Mouse (Mus musculus) hindbrain, embryonic 11.5 days (tissue): ENCODE measurements around the gene Il17d. TPM values are rescaled to one million over a fixed set of nuclear protein-coding genes. Genes with fewer than 3 reads are reported as not detected.

Experiments used
- ATAC-seq: fragments of 200-750 bp; cut with Nextera tagmentation; 2 replicates; pipeline ENCODE4 v1.8.0; 2017; ENCODE audit warnings: mild to moderate bottlenecking, moderate TSS enrichment, moderate library complexity; ENCODE audit not compliant: low FRiP score
- DNase-seq: peaks from one replicate; pipeline ENCODE4 v3.0.0-alpha.2; 2015; ENCODE audit warnings: low spot score
- H3K27ac ChIP-seq: fragments of 300-500 bp; sonication (generic); 2 replicates; pipeline ENCODE4 v1.5.1; 2014; ENCODE audit warnings: mild to moderate bottlenecking, low read depth, low read length
- H3K27me3 ChIP-seq: fragments of 300-500 bp; sonication (generic); 2 replicates; pipeline ENCODE4 v1.6.1; 2014; ENCODE audit warnings: mild to moderate bottlenecking, low read length, moderate library complexity, mixed read lengths; ENCODE audit not compliant: control insufficient read depth, insufficient read depth
- H3K36me3 ChIP-seq: fragments of 300-500 bp; sonication (generic); 2 replicates; pipeline ENCODE4 v1.6.1; 2014; ENCODE audit warnings: mild to moderate bottlenecking, low read length, moderate library complexity, mixed read lengths; ENCODE audit not compliant: control insufficient read depth, insufficient read depth
- H3K4me1 ChIP-seq: fragments of 300-500 bp; sonication (generic); replicated peaks from 2 replicates; pipeline ENCODE4 v1.6.1; 2014; ENCODE audit warnings: low read length, mixed read lengths; ENCODE audit not compliant: control insufficient read depth, insufficient read depth
- H3K4me2 ChIP-seq: fragments of 300-500 bp; sonication (generic); replicated peaks from 2 replicates; pipeline ENCODE4 v1.6.1; 2014; ENCODE audit warnings: mild to moderate bottlenecking, low read depth, low read length
- H3K4me3 ChIP-seq: fragments of 300-500 bp; sonication (generic); 2 replicates; pipeline ENCODE4 v1.5.1; 2014; ENCODE audit warnings: low read depth, low read length
- H3K9ac ChIP-seq: fragments of 300-500 bp; sonication (generic); 2 replicates; pipeline ENCODE4 v1.6.1; 2014; ENCODE audit warnings: low read depth, low read length
- H3K9me3 ChIP-seq: fragments of 300-500 bp; sonication (generic); 2 replicates; pipeline ENCODE4 v1.6.1; 2016; ENCODE audit warnings: low read length; ENCODE audit not compliant: control insufficient read depth
- WGBS: fragments of 180-500 bp; shearing (Covaris S2); extraction: QIAGEN DNeasy Blood & Tissue Kit; methylation state at CpG from one replicate; pipeline ENCODE4 v1.1.7; 2014; 5-methylcytosine and 5-hydroxymethylcytosine counted together
- polyA plus RNA-seq: library from polyadenylated mRNA; unstranded; fragments of >200 nt; fragmentation: Nextera tagmentation; extraction: Ambion mirVana; gene quantifications from 2 replicates; pipeline ENCODE4 v1.2.1, GENCODE M21; 2014

Il17d gene
- polyA plus RNA-seq, 1 experiment from 2014 or later, result 0.57 TPM

GRCm38 (mm10) chr14:57517001-57517400 is 7.6 kb upstream of the Il17d start:
- Histone ChIP-seq H3K4me2 (no peak overlapping the region), H3K9ac (no peak overlapping the region), H3K4me3 (no peak overlapping the region), H3K27ac (no peak overlapping the region), H3K27me3 (no peaks in the 10 kb centered on the region), H3K36me3 (no peaks in the 10 kb centered on the region), H3K4me1 (no peaks in the 10 kb centered on the region), H3K9me3 (no peaks in the 10 kb centered on the region)
- DNase-seq, result no peak
- no peak for ATAC-seq
- WGBS, result 87% methylated on average over 7 of the region's 7 CpGs

GRCm38 (mm10) chr14:57523762-57524161 is 815 bp upstream of the Il17d start:
- Histone ChIP-seq H3K9me3 (no peaks in the 10 kb centered on the region), H3K36me3 (no peaks in the 10 kb centered on the region), H3K4me2 (no peak overlapping the region), H3K27me3 (peaks cover 2% of the 10 kb centered on the region), H3K27ac (no peak overlapping the region), H3K4me3 (no peak overlapping the region), H3K9ac (no peak overlapping the region), H3K4me1 (no peaks in the 10 kb centered on the region)
- WGBS, result 89% methylated on average over 9 of the region's 9 CpGs
- DNase-seq (no peak), ATAC-seq (no peak)

- peak overlapping the region; percentile 94 for H3K4me2 ChIP-seq
- peak overlapping the region; percentile 73 for H3K4me3 ChIP-seq
- no peaks in the 10 kb centered on the region for H3K9me3 ChIP-seq
- peaks cover 2% of the 10 kb centered on the region for H3K27me3 ChIP-seq
- peak; percentile 64 for DNase-seq
- peak; percentile 91 for ATAC-seq
- no peaks in the 10 kb centered on the region for H3K4me1 ChIP-seq
- peak overlapping the region; percentile 68 for H3K9ac ChIP-seq
- no peaks in the 10 kb centered on the region for H3K36me3 ChIP-seq
- WGBS, result 2% methylated on average over 36 of the region's 60 CpGs
- H3K27ac ChIP-seq, result no peak overlapping the region
Observed at GRCm38 (mm10) chr14:57525388-57526049, 942 bp downstream of the Il17d start.

GRCm38 (mm10) chr14:57526050-57526623 is 1.6 kb downstream of the Il17d start:
- Histone ChIP-seq H3K27me3 (peaks cover 2% of the 10 kb centered on the region), H3K4me1 (no peaks in the 10 kb centered on the region), H3K9me3 (no peaks in the 10 kb centered on the region), H3K27ac (no peak overlapping the region), H3K9ac (no peak overlapping the region), H3K4me3 (peak overlapping the region; percentile 73), H3K4me2 (peak overlapping the region; percentile 94), H3K36me3 (no peaks in the 10 kb centered on the region)
- DNase-seq (no peak), ATAC-seq (no peak)
- 60% methylated on average over 10 of the region's 10 CpGs for WGBS

GRCm38 (mm10) chr14:57527122-57527521 is 2.5 kb downstream of the Il17d start:
- Histone ChIP-seq H3K36me3 (no peaks in the 10 kb centered on the region), H3K27me3 (peaks cover 2% of the 10 kb centered on the region), H3K27ac (no peak overlapping the region), H3K9me3 (no peaks in the 10 kb centered on the region), H3K4me3 (no peak overlapping the region), H3K9ac (no peak overlapping the region), H3K4me1 (no peaks in the 10 kb centered on the region), H3K4me2 (no peak overlapping the region)
- WGBS, result 40% methylated on average over 7 of the region's 7 CpGs
- ATAC-seq (no peak), DNase-seq (no peak)

- DNase-seq (no peak), ATAC-seq (no peak)
- Histone ChIP-seq H3K36me3 (no peaks in the 10 kb centered on the region), H3K4me1 (no peaks in the 10 kb centered on the region), H3K4me3 (no peak overlapping the region), H3K9ac (no peak overlapping the region), H3K9me3 (no peaks in the 10 kb centered on the region), H3K4me2 (no peak overlapping the region), H3K27ac (no peak overlapping the region), H3K27me3 (peaks cover 2% of the 10 kb centered on the region)
- 47% methylated on average over 2 of the region's 2 CpGs for whole genome bisulfite sequencing
Observed at GRCm38 (mm10) chr14:57527598-57527997, 3.0 kb downstream of the Il17d start.

- Histone ChIP-seq H3K9me3 (no peaks in the 10 kb centered on the region), H3K36me3 (no peaks in the 10 kb centered on the region), H3K27me3 (peaks cover 5% of the 10 kb centered on the region; the same call in 1 of the 2 replicates), H3K4me3 (no peak overlapping the region), H3K9ac (no peak overlapping the region), H3K27ac (no peak overlapping the region), H3K4me1 (0 out of 2 replicates have a peak, but pooled peaks cover 1% of the 10 kb centered on the region), H3K4me2 (no peak overlapping the region)
- DNase-seq (no peak), ATAC-seq (no peak)
- 66% methylated on average over 10 of the region's 10 CpGs for WGBS
Observed at GRCm38 (mm10) chr14:57529086-57529785, 4.7 kb downstream of the Il17d start.

- whole genome bisulfite sequencing, result 75% methylated on average over 5 of the region's 5 CpGs
- Histone ChIP-seq H3K9me3 (no peaks in the 10 kb centered on the region), H3K36me3 (no peaks in the 10 kb centered on the region), H3K4me1 (peaks cover 6% of the 10 kb centered on the region; the same call in 1 of the 2 replicates), H3K4me3 (no peak overlapping the region), H3K9ac (no peak overlapping the region), H3K27ac (no peak overlapping the region), H3K27me3 (peaks cover 5% of the 10 kb centered on the region; the same call in 1 of the 2 replicates), H3K4me2 (no peak overlapping the region)
- no peak for DNase-seq
- no peak for ATAC-seq
Observed at GRCm38 (mm10) chr14:57529786-57530515, 5.4 kb downstream of the Il17d start.
